Mouse (Mus musculus) midbrain, embryonic 11.5 days (tissue): ENCODE measurements around the gene Socs1. TPM values are rescaled to one million over a fixed set of nuclear protein-coding genes. Genes with fewer than 3 reads are reported as not detected.
A peak's percentile ranks its signal among the peaks of the same experiment; 100 is the strongest.

Experiments
- ATAC-seq: fragments of 200-750 bp; cut with Nextera tagmentation; 2 replicates; pipeline ENCODE4 v1.8.0; 2017; ENCODE audit warnings: moderate TSS enrichment, moderate library complexity; ENCODE audit not compliant: low FRiP score
- DNase-seq: peaks from one replicate; pipeline ENCODE4 v3.0.0; 2015; ENCODE audit warnings: low spot score; ENCODE audit errors: missing footprints
- H3K27ac ChIP-seq: fragments of 300-500 bp; sonication (generic); 2 replicates; pipeline ENCODE4 v1.5.1; 2014; ENCODE audit warnings: low read depth, low read length
- H3K27me3 ChIP-seq: fragments of 300-500 bp; sonication (generic); 2 replicates; pipeline ENCODE4 v1.6.1; 2014; ENCODE audit warnings: mild to moderate bottlenecking, low read length, moderate library complexity, mixed read lengths; ENCODE audit not compliant: control insufficient read depth, insufficient read depth
- H3K36me3 ChIP-seq: fragments of 300-500 bp; sonication (generic); 2 replicates; pipeline ENCODE4 v1.6.1; 2014; ENCODE audit warnings: mild to moderate bottlenecking, low read length, moderate library complexity, mixed read lengths; ENCODE audit not compliant: control insufficient read depth, insufficient read depth
- H3K4me1 ChIP-seq: fragments of 300-500 bp; sonication (generic); 2 replicates; pipeline ENCODE4 v1.6.1; 2014; ENCODE audit warnings: low read length; ENCODE audit not compliant: control insufficient read depth, insufficient read depth
- H3K4me2 ChIP-seq: fragments of 300-500 bp; sonication (generic); 2 replicates; pipeline ENCODE4 v1.6.1; 2014; ENCODE audit warnings: mild to moderate bottlenecking, moderate library complexity
- H3K4me3 ChIP-seq: fragments of 300-500 bp; sonication (generic); 2 replicates; pipeline ENCODE4 v1.5.1; 2014; ENCODE audit warnings: low read depth, low read length
- H3K9ac ChIP-seq: fragments of 300-500 bp; sonication (generic); 2 replicates; pipeline ENCODE4 v1.6.1; 2014; ENCODE audit warnings: low read length
- H3K9me3 ChIP-seq: fragments of 300-500 bp; sonication (generic); 2 replicates; pipeline ENCODE4 v1.6.1; 2016; ENCODE audit warnings: low read length; ENCODE audit not compliant: control insufficient read depth
- WGBS: fragments of 180-500 bp; shearing (Covaris S2); extraction: QIAGEN DNeasy Blood & Tissue Kit; methylation state at CpG from one replicate; pipeline ENCODE4 v1.1.7; 2014; 5-methylcytosine and 5-hydroxymethylcytosine counted together
- polyA plus RNA-seq: library from polyadenylated mRNA; unstranded; fragments of >200 nt; fragmentation: Nextera tagmentation; extraction: Ambion mirVana; gene quantifications from 2 replicates; pipeline ENCODE4 v1.2.1, GENCODE M21; 2014

Gene Socs1
- polyA plus RNA-seq, 1 experiment from 2014 or later: 2.5 TPM

DNA sequence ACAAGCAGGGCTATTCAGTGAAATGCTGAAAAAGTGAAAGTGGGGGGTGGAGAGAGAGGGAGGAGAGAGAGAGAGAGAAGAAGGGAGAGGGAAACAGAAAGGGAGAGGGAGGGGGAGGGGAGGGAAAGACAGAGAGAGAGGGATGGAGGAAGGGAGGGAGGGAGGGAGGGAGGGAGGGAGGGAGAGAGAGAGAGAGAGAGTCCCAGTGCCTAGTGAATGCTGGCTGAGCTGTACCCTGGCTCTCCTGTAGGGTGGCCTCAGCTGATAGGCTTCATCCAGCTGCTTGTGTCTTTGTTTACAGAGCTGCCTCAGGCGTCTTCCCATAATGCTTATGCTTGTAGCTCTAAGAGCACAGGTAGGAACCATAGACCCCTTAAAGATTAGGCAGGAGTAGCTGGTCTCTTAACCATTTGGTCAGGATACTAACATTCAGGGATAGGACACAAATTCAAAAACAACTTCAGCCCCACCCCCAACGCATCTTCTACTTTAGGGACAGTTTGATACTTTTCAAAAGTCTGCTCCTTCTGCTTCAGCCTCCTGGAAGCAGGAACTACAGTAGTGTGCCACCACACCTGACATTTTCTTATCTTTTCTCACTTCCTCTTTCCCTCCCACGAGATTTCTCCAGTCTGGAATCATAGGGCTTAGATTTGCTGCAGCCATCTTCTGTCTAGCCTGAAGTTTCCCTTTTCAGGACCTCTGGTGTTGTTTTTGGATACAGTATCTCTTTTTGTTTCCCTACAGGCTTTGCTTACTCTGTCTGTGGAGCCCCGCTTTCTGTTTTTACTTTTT is 14.6 kb downstream of the Socs1 start:
- no peak overlapping the region for H3K4me2 ChIP-seq
- H3K27me3 ChIP-seq: no peaks in the 10 kb centered on the region
- 54% methylated on average over 4 of the region's 4 CpGs for WGBS
- H3K4me1 ChIP-seq: no peaks in the 10 kb centered on the region
- no peaks in the 10 kb centered on the region for H3K9me3 ChIP-seq
- DNase-seq: no peak
- no peak overlapping the region for H3K9ac ChIP-seq
- no peaks in the 10 kb centered on the region for H3K36me3 ChIP-seq
- ATAC-seq: no peak
- H3K4me3 ChIP-seq: no peak overlapping the region
- H3K27ac ChIP-seq: no peak overlapping the region

DNA sequence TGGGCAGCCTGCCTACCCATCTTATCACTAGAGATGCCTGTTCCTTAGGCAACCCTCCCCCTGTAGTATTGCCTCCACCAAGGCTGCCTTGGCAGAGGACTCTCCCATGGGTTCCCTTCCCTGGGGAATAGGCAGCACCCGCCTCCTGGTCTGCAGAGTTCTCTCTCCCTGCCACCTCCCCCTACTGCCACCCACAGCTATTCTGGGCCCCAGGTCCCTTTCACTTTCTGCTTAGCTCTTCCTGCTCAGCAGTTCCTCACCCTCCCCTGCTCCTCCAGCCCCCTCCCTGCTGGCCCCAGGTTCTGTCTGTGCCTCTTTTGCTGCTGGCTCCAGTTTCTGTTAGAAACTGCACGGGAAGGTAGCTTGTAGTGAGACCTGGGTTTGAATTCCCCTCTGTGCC is 15.7 kb downstream of the Socs1 start:
- Histone ChIP-seq H3K9ac (no peak overlapping the region), H3K27me3 (no peaks in the 10 kb centered on the region), H3K36me3 (no peaks in the 10 kb centered on the region), H3K4me3 (no peak overlapping the region), H3K4me2 (no peak overlapping the region), H3K9me3 (no peaks in the 10 kb centered on the region), H3K4me1 (no peaks in the 10 kb centered on the region), H3K27ac (no peak overlapping the region)
- 38% methylated on average over 2 of the region's 2 CpGs for WGBS
- DNase-seq (no peak), ATAC-seq (no peak)

DNA sequence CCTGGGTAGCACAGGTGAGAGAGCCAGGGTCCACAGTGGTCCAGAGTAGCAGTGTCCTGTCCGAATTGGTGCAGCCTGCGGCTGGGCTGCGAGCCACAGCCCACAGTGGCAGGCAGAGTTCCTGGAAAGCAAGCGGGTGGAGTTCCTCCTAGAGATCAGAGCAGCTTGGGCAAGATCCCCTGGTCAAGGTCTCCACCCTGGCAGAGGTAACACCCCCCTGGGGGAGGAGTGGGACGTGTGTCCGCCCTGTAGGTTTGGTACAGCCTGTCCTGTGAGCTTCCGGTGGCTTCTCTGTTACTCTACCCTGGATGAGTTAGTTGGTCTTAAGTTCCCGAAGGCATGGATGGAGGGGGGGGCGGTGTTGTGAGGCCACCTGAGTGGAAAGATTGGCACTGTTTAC is 16.5 kb downstream of the Socs1 start:
- ATAC-seq (no peak), DNase-seq (no peak)
- H3K27ac ChIP-seq: no peak overlapping the region
- WGBS: 64% methylated on average over 9 of the region's 9 CpGs
- no peaks in the 10 kb centered on the region for H3K4me1 ChIP-seq
- no peak overlapping the region for H3K4me3 ChIP-seq
- H3K9ac ChIP-seq: no peak overlapping the region
- H3K4me2 ChIP-seq: no peak overlapping the region
- H3K9me3 ChIP-seq: no peaks in the 10 kb centered on the region
- no peaks in the 10 kb centered on the region for H3K27me3 ChIP-seq
- no peaks in the 10 kb centered on the region for H3K36me3 ChIP-seq

DNA sequence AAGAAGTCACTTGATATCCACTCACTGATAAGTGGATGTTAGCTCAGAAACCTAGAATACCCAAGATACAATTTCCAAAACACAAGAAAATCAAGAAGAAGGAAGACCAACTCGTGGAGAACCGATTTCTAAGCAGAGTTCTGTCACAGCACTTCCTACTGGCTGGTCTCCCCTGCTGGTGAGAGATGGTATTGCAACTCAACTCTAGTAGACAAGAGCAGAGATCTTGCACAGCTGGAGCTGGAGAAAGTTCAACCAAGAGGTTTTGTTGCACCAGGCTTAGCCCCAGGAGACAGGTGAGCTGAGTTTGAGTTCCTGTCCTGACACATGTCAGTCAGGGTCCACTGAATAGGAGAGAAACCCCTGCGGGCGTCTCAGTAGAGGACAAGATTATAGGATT is 18.2 kb downstream of the Socs1 start:
- H3K9me3 ChIP-seq: no peaks in the 10 kb centered on the region
- no peaks in the 10 kb centered on the region for H3K36me3 ChIP-seq
- no peaks in the 10 kb centered on the region for H3K27me3 ChIP-seq
- DNase-seq (peak; percentile 94), ATAC-seq (no peak)
- H3K4me3 ChIP-seq: no peak overlapping the region
- 40% methylated on average over 4 of the region's 4 CpGs for WGBS
- no peaks in the 10 kb centered on the region for H3K4me1 ChIP-seq
- H3K27ac ChIP-seq: no peak overlapping the region
- H3K9ac ChIP-seq: no peak overlapping the region
- H3K4me2 ChIP-seq: no peak overlapping the region

DNA sequence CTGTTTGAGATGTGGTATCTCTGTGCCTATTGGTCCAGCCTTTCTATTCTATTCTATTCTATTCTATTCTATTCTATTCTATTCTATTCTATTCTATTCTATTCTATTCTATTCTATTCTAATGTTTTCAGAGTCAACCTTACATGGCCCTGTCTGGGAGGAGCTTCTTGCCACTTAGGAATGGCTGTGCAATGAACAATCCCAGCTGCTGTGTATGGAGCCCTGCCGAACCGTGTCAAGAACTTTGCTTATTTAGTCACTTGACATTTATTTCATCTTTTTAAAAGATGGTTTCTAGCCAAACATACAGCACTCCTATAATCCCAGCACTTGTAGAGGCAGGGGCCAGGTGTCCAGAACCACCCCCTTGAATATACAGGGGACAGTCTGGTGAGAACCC is 21.0 kb downstream of the Socs1 start:
- WGBS: 78% methylated on average over 2 of the region's 2 CpGs

DNA sequence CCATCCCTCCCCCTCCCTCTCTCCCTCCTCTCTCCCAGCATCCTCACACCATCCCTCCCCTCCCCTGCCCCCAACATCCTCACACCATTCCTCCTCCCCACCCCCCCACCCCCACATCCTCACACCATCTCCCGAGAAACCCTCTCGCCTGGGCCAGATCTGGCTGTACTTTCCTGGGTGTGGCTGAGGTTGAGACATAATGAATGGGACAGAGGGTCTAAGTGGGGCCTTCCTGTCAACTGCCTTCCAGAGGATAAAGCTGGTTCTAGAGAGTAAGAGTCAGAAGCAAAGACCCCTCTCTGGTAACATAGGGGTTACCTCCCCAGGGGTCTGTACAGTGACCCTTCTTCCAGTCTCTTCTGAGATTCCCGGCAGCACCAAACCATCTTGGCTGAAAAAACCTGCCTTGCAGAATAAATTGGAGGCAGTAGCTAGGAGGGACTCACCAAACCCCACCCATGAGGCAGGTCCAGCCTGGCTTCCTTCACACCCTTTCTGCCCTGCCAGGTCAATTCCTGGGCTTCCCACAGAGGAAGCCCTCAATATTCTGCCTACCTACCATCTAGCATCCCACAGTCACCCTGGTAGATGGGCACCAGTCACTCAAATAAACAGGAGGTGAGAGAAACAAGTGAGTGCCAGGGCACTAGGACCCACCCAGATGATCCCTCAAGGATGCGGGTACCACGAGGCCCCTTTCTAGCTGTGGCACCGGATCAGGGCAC is 21.6 kb downstream of the Socs1 start:
- Histone ChIP-seq H3K36me3 (no peaks in the 10 kb centered on the region), H3K27me3 (no peaks in the 10 kb centered on the region), H3K4me2 (no peak overlapping the region), H3K4me1 (no peaks in the 10 kb centered on the region), H3K9ac (no peak overlapping the region), H3K4me3 (no peak overlapping the region), H3K9me3 (no peaks in the 10 kb centered on the region), H3K27ac (no peak overlapping the region)
- 66% methylated on average over 6 of the region's 6 CpGs for WGBS
- ATAC-seq (no peak), DNase-seq (no peak)

More for the DNA sequence above, 21.0 kb downstream of the Socs1 start:
- no peak for DNase-seq
- Histone ChIP-seq H3K27me3 (no peaks in the 10 kb centered on the region), H3K4me3 (no peak overlapping the region), H3K9ac (no peak overlapping the region), H3K27ac (no peak overlapping the region), H3K9me3 (no peaks in the 10 kb centered on the region), H3K4me1 (no peaks in the 10 kb centered on the region), H3K4me2 (no peak overlapping the region), H3K36me3 (no peaks in the 10 kb centered on the region)
- ATAC-seq: no peak

DNA sequence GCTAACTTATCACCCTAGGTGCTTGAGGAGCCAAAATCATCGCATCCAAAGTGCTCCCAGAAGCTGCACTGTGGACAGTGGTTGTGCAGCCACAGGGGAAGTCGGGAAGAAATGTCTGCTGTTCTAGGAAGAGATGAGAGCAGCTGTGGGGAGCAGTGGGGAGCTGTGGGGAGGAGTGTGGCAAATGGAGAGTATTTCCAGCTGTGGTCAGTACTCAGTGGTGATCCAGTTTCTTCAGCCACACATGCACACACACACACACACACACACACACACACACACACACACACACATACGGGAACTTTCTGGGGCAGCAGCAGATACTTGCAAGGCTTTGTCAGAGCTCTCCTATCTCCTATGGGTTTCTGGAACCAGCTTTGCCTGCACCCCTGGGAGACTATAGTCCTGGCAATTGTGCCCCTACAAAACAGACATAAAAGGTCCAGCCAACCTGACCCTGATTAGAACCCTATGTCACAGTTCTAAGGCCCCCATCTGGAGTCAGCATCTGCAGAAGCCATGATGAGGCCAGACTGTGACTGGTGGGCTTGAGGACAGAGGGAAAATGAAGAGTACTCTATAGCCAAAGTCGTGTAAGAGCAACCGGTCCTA is 22.7 kb downstream of the Socs1 start:
- no peaks in the 10 kb centered on the region for H3K27me3 ChIP-seq
- 79% methylated on average over 5 of the region's 5 CpGs for WGBS

DNA sequence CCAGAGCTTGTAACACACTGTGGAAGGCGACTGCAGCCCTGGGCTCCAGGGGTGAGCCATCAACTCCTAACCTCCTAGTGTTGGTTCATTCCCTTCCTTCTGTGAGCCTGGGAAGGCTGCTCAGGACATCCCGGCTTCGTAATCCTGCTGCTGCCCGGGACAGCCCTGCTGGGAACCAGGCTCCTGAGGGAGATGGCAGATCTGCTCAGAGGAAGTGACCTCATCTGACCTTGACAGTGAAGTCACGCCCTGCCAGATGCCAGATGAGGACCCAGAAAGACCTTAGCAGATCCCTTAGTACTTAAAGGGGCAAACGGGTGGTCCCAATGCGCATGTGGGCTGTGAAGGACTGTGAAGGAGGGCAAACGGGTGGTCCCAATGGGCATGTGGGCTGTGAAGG is 24.2 kb downstream of the Socs1 start:
- DNase-seq: no peak
- 71% methylated on average over 8 of the region's 8 CpGs for WGBS

More for the DNA sequence above, 22.7 kb downstream of the Socs1 start:
- Histone ChIP-seq H3K4me1 (no peaks in the 10 kb centered on the region), H3K9me3 (no peaks in the 10 kb centered on the region), H3K36me3 (no peaks in the 10 kb centered on the region), H3K4me3 (no peak overlapping the region), H3K27ac (no peak overlapping the region), H3K4me2 (no peak overlapping the region), H3K9ac (no peak overlapping the region)
- ATAC-seq: no peak
- DNase-seq: no peak

DNA sequence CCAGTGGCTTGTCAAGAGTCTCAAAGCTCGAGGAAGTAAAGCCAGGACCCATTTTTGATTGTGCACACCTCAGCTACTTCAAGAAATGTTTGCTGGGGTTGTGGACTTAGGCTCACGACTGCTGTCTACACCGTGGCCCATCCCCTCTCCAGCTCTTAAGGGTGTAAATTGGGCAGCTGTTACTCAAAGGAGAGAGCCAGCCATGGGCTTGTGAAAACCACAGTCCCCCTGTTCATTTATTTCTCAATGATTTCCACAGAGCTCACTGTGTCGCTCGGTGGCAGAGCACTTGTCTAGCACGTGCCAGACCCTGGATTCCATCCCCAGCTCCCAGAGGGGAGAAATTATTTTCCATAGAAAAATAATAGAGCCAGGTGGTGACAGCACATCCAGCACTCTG is 29.2 kb downstream of the Socs1 start:
- H3K4me2 ChIP-seq: no peak overlapping the region
- no peaks in the 10 kb centered on the region for H3K4me1 ChIP-seq
- no peaks in the 10 kb centered on the region for H3K9me3 ChIP-seq
- DNase-seq (no peak), ATAC-seq (no peak)
- no peak overlapping the region for H3K27ac ChIP-seq
- no peak overlapping the region for H3K4me3 ChIP-seq
- 82% methylated on average over 6 of the region's 6 CpGs for WGBS
- no peaks in the 10 kb centered on the region for H3K36me3 ChIP-seq
- no peak overlapping the region for H3K9ac ChIP-seq
- no peaks in the 10 kb centered on the region for H3K27me3 ChIP-seq

More for the DNA sequence above, 24.2 kb downstream of the Socs1 start:
- ATAC-seq: no peak
- Histone ChIP-seq H3K27ac (no peak overlapping the region), H3K4me1 (no peaks in the 10 kb centered on the region), H3K27me3 (no peaks in the 10 kb centered on the region), H3K4me3 (no peak overlapping the region), H3K4me2 (no peak overlapping the region), H3K9ac (no peak overlapping the region), H3K9me3 (no peaks in the 10 kb centered on the region), H3K36me3 (no peaks in the 10 kb centered on the region)
